Mouse (Mus musculus): ENCODE results near the gene Il12rb1.
A peak's percentile ranks its signal among the peaks of the same experiment; 100 is the strongest.

Il12rb1 gene

DNA sequence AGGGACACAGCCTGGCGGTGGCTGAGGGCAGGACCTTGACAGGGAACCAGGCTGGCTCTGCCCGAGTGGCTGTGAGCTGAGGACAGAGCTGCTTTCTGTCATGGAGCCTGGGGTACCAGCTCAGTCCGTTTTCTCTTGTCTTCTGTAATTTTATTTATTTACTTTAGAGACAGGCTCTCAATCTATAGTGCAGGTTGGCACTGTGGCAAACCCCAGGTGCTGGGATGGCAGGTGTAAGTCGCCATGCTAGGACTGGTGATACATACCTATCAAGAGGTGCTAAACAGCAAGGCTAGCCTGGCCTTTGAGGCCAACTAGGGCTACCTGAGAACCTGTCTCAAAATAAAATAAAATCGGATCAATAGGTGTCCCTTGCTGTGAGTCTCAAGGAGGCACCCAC, 47.8 kb downstream of the Il12rb1 start:
- no peak for DNase-seq

DNA sequence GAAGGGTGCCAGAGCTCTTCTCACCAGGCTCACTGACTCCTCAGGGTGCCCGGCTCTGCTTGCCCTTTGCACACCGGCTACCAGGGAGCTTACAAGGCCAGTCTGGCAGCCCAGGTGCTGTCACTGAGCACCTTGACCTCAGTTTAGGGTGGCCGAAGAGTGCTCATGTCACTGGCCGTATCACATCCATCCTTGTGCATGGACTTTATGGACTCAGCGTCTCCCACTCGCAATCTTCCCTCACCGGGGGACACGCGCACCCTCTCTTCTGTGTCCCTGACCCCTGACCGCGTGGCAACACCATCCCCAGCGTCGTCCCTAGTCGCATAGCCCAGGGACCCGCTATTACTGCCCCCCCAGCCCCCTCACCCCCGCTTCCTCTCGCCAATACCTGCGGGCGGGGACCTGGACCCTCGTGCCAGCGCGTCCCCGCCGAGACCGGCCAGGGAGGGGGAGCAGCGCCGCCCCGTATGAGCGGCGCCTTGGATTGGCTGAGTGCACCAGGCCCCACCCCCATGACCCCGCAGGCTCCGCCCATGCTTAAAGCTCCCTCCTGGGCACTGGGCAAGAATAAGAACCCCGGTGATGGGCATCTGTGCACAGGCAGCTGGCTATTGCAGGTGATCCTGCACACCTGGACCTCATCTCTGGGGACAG, 48.4 kb downstream of the Il12rb1 start:
- peak; percentile 73 for DNase-seq

DNA sequence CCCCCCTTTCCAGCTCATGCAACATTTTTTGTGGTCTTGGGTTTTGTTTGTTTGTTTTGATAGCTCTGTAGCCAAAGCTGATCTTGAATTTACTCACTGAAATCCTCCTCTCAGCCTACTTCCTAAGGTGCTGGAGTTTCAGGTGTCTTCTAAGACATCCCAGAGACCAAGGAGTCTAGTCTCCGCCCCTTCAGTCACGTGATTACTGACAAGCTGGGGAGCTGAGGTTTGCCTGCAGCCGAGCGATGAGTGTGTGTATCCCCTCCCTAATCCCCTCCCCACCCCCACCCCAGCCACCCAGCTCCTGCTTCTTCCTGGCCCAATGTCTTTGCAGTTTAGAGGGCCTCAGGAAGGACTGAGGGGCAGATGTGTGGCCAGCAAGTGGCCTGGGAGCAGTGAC, 49.3 kb downstream of the Il12rb1 start:
- DNase-seq, result no peak

DNA sequence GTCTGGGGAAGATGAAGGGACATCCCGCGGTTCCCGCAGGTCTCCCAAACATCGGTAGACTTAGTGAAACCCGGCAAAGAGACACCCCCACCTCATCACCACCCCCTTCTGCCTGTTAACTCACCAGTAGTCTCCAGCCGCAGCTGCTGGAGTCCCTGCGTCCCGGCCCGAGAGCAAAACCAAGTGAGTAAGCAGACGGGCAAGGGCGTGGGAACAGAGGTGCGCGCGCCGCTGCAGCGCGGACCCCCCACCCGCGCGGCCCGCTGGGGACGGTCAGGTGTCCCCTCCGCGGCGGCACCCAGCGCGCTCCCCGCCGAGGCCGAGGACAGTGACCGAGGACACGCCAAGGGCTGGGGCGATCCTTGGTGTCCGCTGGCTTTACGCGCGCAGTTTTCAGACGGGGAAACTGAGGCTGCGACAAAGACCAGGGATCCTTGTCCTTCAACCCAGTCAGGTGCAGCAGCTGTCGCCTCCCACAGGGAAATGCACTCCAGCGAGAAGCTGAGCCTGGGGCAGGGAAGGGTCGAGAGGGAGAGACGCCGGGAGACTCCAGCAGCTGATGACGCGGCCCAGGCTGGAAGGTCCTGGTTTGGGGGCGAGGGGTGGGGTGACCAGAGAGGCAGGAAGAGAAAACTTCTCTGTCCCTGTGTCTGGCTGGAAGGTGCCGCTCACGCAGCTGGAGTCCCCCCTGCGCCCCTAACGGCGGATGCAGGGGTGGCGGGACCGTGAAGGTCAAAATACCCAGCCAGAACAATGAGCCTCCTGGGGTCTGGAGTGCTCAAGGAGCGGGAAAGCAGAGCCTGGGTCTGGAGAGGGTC, 54.8 kb downstream of the Il12rb1 start, which contains the start of gene Kcnn1:
TSS of gene Kcnn1 (minus strand) at position 435 of the 818 bp plus-strand sequence.
- no peak for DNase-seq

- peak; percentile 55 for DNase-seq
Observed at GRCm38 (mm10) chr8:70863956-70864711, 55.9 kb downstream of the Il12rb1 start.

DNA sequence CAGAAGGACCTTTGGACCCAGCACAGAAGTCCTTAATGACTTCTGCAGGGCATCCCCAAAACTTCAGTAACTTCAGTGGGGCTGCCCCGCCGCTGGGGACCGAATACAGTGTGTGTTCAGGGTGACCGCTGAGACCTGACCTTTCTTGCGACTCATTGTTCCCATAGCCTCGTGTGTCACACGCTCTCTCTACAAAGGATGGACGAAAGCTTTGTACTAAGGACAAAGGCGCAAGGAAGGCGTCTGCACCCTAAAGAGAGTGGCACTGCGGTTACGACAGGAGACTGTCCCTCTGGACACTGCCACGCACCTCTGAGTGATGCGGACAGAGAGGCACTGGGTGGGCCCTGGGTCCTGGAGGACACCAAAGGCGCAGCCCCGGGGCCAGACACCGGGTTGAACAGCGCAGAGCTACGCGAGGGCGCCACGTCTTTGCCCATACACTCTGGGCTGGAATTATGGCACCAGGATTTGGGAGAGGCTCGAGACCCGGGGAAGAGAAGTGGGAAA, 56.5 kb downstream of the Il12rb1 start:
- peak; percentile 49 for DNase-seq

DNA sequence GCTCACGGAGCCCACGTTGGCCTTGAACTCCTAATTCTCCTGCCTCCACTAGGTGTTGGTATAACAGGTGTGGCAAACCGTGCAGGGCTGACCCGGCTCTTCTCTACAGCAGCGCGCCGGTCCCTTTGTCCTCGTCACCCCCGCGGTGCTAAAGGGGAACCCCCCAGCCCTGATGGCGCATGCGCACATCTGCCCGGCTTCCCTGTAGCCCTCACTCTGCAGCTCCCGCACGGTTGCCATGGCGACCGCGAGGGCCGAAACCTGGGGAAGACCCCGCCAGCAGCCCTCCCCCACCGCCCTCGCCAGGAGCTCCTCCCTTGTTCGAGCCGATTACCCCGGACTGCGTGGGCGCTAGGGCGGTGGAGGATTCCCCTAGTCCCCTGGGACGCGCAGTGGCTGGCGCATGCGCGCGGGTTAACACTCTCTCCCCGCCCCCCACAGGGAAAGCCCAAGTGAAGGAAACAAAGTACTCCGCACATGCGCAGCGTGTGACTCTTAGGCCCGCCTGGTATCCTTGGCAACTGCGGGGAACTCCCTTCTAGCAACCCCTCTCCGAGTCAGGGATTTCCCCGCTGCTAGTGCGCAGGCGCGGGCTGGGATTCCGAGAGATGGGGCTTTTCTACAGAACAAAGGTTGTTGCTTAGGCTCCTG, 57.2 kb downstream of the Il12rb1 start:
- peak; percentile 99 for DNase-seq

GRCm38 (mm10) chr8:70866001-70866520, 57.8 kb downstream of the Il12rb1 start:
- DNase-seq, result peak; percentile 40

DNA sequence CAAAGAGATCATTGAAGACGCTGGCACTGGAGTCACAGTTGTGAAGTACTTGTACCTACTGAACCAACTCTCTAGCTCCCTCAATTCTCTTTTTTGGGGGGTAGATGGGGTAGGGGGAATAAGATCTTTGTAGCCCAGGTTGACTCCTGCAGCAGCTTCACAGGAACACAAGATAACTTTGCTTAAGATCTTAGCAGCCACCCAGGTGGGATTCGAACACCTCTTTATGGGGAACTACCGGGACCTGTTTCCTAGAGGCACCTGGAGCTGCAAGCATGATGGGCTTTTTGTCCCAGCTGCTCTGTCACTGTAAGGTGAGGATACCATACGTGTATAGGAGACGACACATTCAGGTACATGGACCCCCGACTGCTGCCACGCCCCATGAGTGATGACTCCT, 58.3 kb downstream of the Il12rb1 start:
- no peak for DNase-seq

DNA sequence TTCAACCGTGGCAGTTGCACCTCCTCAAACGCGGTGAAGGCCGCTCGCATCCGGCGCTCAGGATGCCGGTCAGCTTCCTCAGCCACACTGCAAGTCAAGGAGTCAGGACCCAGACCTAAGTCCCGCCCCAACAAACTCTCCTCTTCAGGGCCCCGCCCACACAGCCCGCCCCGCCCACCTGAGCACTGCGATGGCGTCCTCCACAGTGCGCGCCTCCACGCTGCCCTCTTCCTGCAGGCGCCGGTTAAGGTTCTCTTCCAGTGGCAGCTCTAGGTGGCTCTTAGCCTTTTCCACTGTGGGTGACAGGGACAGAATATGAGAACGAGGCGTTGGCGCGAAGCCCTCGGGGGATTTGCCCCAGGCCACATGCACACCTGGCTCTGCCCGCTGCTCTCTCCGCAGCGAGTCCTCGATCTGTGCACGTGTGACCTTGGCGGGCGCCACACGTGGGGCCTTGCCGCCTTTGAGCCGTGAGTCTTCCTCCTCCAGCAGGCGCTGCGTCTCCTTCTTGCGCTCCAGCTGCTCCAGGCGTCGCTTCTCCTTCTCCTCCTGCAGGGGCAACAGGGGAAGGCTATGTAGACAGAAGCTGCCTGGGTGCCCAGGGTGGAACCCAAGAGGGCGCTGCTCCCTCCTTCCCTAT, 60.4 kb downstream of the Il12rb1 start:
- no peak for DNase-seq

DNA sequence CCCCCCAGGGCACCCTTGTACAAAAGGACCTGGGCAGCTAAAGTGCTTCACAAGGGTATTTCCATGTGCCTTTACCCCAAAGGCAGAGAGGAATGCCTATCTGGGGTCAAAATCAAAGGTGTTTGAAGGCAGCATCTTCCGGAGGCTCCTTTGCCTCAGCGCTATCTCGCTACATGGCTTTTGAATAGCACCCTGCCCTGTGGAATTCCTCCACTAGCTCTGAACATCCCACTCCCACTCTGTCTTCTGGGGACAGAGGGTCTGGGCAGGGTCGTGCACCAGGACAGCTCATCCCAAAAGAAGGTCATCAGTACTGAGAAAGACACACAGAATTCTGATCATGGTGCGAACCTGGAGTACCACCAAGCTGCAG, 60.9 kb downstream of the Il12rb1 start:
- DNase-seq, result no peak

DNA sequence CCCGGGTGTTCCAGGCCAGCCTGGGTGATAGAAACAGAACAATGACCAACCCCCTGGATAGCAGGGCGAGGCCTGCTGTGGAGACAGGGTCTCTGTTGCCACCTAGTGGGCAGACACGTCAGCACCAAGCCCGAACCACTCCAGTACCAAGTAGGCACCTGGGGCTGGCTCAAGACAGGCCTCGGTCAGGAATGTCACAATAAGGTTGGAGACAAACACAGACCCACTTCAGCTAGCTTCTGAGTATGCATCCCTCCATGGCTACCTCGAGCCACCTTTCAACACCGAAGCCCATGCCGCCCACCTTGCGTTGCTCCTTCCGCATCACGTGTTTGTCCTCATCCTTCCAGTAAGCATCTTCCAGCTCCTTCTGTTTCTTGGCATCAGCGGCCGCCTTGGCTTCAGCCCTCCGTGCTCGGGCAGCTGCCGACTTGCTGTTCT, 61.4 kb downstream of the Il12rb1 start:
- peak; percentile 72 for DNase-seq

Data from right cerebral cortex, postnatal 4 days (tissue).